Mouse (Mus musculus): ENCODE measurements around the gene Gm38392. TPM values are rescaled to one million over a fixed set of nuclear protein-coding genes. Genes with fewer than 3 reads are reported as not detected.

The Gm38392 gene
- polyA plus RNA-seq, 1 experiment from 2014 or later = 4.1 TPM

- no peak for ATAC-seq (ENCODE audit: insufficient number of reproducible peaks, low FRiP score, low TSS enrichment, low read depth)
- Histone ChIP-seq H3K9me3 (no peaks in the 10 kb centered on the region), H3K27me3 (peaks cover 70% of the 10 kb centered on the region)
These were observed 54.7 kb downstream of the Gm38392 start for GRCm38 (mm10) chr3:88232301-88232702.

GRCm38 (mm10) chr3:88231061-88231641, 55.9 kb downstream of the Gm38392 start:
- H3K4me1 ChIP-seq = 0 out of 2 replicates have a peak, but pooled peaks cover 5% of the 10 kb centered on the region
- no peak for ATAC-seq (ENCODE audit: insufficient number of reproducible peaks, low FRiP score, low TSS enrichment, low read depth)
- H3K4me3 ChIP-seq = no peak overlapping the region
- WGBS = 28% methylated on average over 1 of the region's 1 CpGs
- no peaks in the 10 kb centered on the region for H3K9me3 ChIP-seq
- no peak overlapping the region for H3K27ac ChIP-seq
- peaks cover 59% of the 10 kb centered on the region for H3K27me3 ChIP-seq
- H3K36me3 ChIP-seq = no peaks in the 10 kb centered on the region
- no peak overlapping the region for H3K4me2 ChIP-seq
- H3K9ac ChIP-seq = no peak overlapping the region

More at GRCm38 (mm10) chr3:88232301-88232702, 54.7 kb downstream of the Gm38392 start:
- Histone ChIP-seq H3K36me3 (no peaks in the 10 kb centered on the region), H3K4me3 (no peak overlapping the region), H3K27ac (no peak overlapping the region), H3K4me1 (0 out of 2 replicates have a peak, but pooled peaks cover 5% of the 10 kb centered on the region), H3K4me2 (no peak overlapping the region), H3K9ac (no peak overlapping the region)
- 55% methylated on average over 7 of the region's 7 CpGs for WGBS

- no peak overlapping the region for H3K27ac ChIP-seq
- H3K9ac ChIP-seq = no peak overlapping the region
- no peak for ATAC-seq (ENCODE audit: insufficient number of reproducible peaks, low FRiP score, low TSS enrichment, low read depth)
- WGBS = 34% methylated on average over 17 of the region's 17 CpGs
- H3K4me1 ChIP-seq = 0 out of 2 replicates have a peak, but pooled peaks cover 5% of the 10 kb centered on the region
- no peaks in the 10 kb centered on the region for H3K9me3 ChIP-seq
- H3K4me3 ChIP-seq = no peak overlapping the region
- H3K4me2 ChIP-seq = no peak overlapping the region
- peaks cover 57% of the 10 kb centered on the region for H3K27me3 ChIP-seq
- no peaks in the 10 kb centered on the region for H3K36me3 ChIP-seq
These were observed 56.6 kb downstream of the Gm38392 start for GRCm38 (mm10) chr3:88230262-88231047.

- 0 out of 2 replicates have a peak, but pooled peaks cover 5% of the 10 kb centered on the region for H3K4me1 ChIP-seq
- no peak overlapping the region for H3K9ac ChIP-seq
- no peak overlapping the region for H3K4me2 ChIP-seq
- WGBS = 90% methylated on average over 6 of the region's 6 CpGs
- no peak overlapping the region for H3K4me3 ChIP-seq
- ATAC-seq (ENCODE audit: insufficient number of reproducible peaks, low FRiP score, low TSS enrichment, low read depth) = no peak
- no peaks in the 10 kb centered on the region for H3K36me3 ChIP-seq
- H3K27ac ChIP-seq = no peak overlapping the region
- H3K9me3 ChIP-seq = no peaks in the 10 kb centered on the region
- H3K27me3 ChIP-seq = peaks cover 59% of the 10 kb centered on the region
These were observed 57.5 kb downstream of the Gm38392 start for GRCm38 (mm10) chr3:88229526-88229925.

GRCm38 (mm10) chr3:88228906-88229305, 58.1 kb downstream of the Gm38392 start:
- ATAC-seq (ENCODE audit: insufficient number of reproducible peaks, low FRiP score, low TSS enrichment, low read depth) = no peak

GRCm38 (mm10) chr3:88227976-88228375, 59.0 kb downstream of the Gm38392 start:
- no peak overlapping the region for H3K4me3 ChIP-seq
- H3K27me3 ChIP-seq = peaks cover 60% of the 10 kb centered on the region
- H3K9me3 ChIP-seq = no peaks in the 10 kb centered on the region
- H3K4me2 ChIP-seq = no peak overlapping the region
- no peak overlapping the region for H3K27ac ChIP-seq
- WGBS = 51% methylated on average over 6 of the region's 6 CpGs
- H3K9ac ChIP-seq = no peak overlapping the region
- no peak for ATAC-seq (ENCODE audit: insufficient number of reproducible peaks, low FRiP score, low TSS enrichment, low read depth)
- no peaks in the 10 kb centered on the region for H3K36me3 ChIP-seq
- H3K4me1 ChIP-seq = 0 out of 2 replicates have a peak, but pooled peaks cover 5% of the 10 kb centered on the region

More at GRCm38 (mm10) chr3:88228906-88229305, 58.1 kb downstream of the Gm38392 start:
- no peak overlapping the region for H3K4me2 ChIP-seq
- H3K4me3 ChIP-seq = no peak overlapping the region
- H3K9me3 ChIP-seq = no peaks in the 10 kb centered on the region
- H3K9ac ChIP-seq = no peak overlapping the region
- H3K27me3 ChIP-seq = peaks cover 58% of the 10 kb centered on the region
- 0 out of 2 replicates have a peak, but pooled peaks cover 5% of the 10 kb centered on the region for H3K4me1 ChIP-seq
- no peak overlapping the region for H3K27ac ChIP-seq
- WGBS = 40% methylated on average over 4 of the region's 4 CpGs
- H3K36me3 ChIP-seq = no peaks in the 10 kb centered on the region

GRCm38 (mm10) chr3:88227260-88227659, 59.8 kb downstream of the Gm38392 start:
- Histone ChIP-seq H3K4me1 (0 out of 2 replicates have a peak, but pooled peaks cover 3% of the 10 kb centered on the region), H3K27ac (no peak overlapping the region), H3K4me3 (no peak overlapping the region), H3K9me3 (no peaks in the 10 kb centered on the region), H3K4me2 (no peak overlapping the region), H3K27me3 (peaks cover 62% of the 10 kb centered on the region), H3K36me3 (no peaks in the 10 kb centered on the region), H3K9ac (no peak overlapping the region)
- no peak for ATAC-seq (ENCODE audit: insufficient number of reproducible peaks, low FRiP score, low TSS enrichment, low read depth)
- WGBS = 22% methylated on average over 4 of the region's 4 CpGs

- H3K27me3 ChIP-seq = peaks cover 63% of the 10 kb centered on the region
- WGBS = 79% methylated on average over 10 of the region's 10 CpGs
These were observed 60.7 kb downstream of the Gm38392 start for GRCm38 (mm10) chr3:88226101-88226845.

GRCm38 (mm10) chr3:88224929-88225328, 62.1 kb downstream of the Gm38392 start:
- H3K4me1 ChIP-seq = peaks cover 2% of the 10 kb centered on the region; the same call in 1 of the 2 replicates
- H3K36me3 ChIP-seq = no peaks in the 10 kb centered on the region
- 55% methylated on average over 2 of the region's 2 CpGs for WGBS
- H3K4me2 ChIP-seq = no peak overlapping the region
- peaks cover 63% of the 10 kb centered on the region for H3K27me3 ChIP-seq
- H3K9ac ChIP-seq = no peak overlapping the region
- no peak for ATAC-seq (ENCODE audit: insufficient number of reproducible peaks, low FRiP score, low TSS enrichment, low read depth)
- H3K9me3 ChIP-seq = no peaks in the 10 kb centered on the region
- no peak overlapping the region for H3K27ac ChIP-seq
- H3K4me3 ChIP-seq = no peak overlapping the region

More at GRCm38 (mm10) chr3:88226101-88226845, 60.7 kb downstream of the Gm38392 start:
- Histone ChIP-seq H3K4me2 (no peak overlapping the region), H3K9me3 (no peaks in the 10 kb centered on the region), H3K4me3 (no peak overlapping the region), H3K27ac (no peak overlapping the region), H3K4me1 (no peaks in the 10 kb centered on the region), H3K9ac (no peak overlapping the region), H3K36me3 (no peaks in the 10 kb centered on the region)
- ATAC-seq (ENCODE audit: insufficient number of reproducible peaks, low FRiP score, low TSS enrichment, low read depth) = no peak

- Histone ChIP-seq H3K4me1 (peaks cover 2% of the 10 kb centered on the region; the same call in 1 of the 2 replicates), H3K27me3 (peaks cover 75% of the 10 kb centered on the region), H3K4me3 (no peak overlapping the region), H3K9me3 (no peaks in the 10 kb centered on the region), H3K36me3 (no peaks in the 10 kb centered on the region), H3K27ac (no peak overlapping the region), H3K9ac (no peak overlapping the region), H3K4me2 (no peak overlapping the region)
- WGBS = 77% methylated on average over 6 of the region's 6 CpGs
- no peak for ATAC-seq (ENCODE audit: insufficient number of reproducible peaks, low FRiP score, low TSS enrichment, low read depth)
These were observed 64.6 kb downstream of the Gm38392 start for GRCm38 (mm10) chr3:88222446-88222845.

- H3K4me3 ChIP-seq = no peak overlapping the region
- H3K9me3 ChIP-seq = no peaks in the 10 kb centered on the region
- no peaks in the 10 kb centered on the region for H3K36me3 ChIP-seq
- ATAC-seq (ENCODE audit: insufficient number of reproducible peaks, low FRiP score, low TSS enrichment, low read depth) = no peak
- no peak overlapping the region for H3K4me2 ChIP-seq
- 50% methylated on average over 12 of the region's 12 CpGs for WGBS
- no peak overlapping the region for H3K9ac ChIP-seq
- no peak overlapping the region for H3K27ac ChIP-seq
- peaks cover 2% of the 10 kb centered on the region; the same call in 1 of the 2 replicates for H3K4me1 ChIP-seq
- peaks cover 82% of the 10 kb centered on the region for H3K27me3 ChIP-seq
These were observed 65.3 kb downstream of the Gm38392 start for GRCm38 (mm10) chr3:88221519-88222390.

All from limb, embryonic 15.5 days (tissue).